Mouse (Mus musculus): ENCODE results near the gene Inppl1.

GRCm38 (mm10) chr7:101831437-101831836, 6.6 kb downstream of the Inppl1 start:
- TF ChIP-seq CTCF (IDR thresholded peaks at IDR 0.05; ENCODE audit: low read depth, low read length) (no peak), GATA1 (IDR thresholded peaks at IDR 0.05; ENCODE audit: borderline replicate concordance, low read length) (no peak), POLR2AphosphoS5 (IDR thresholded peaks at IDR 0.05; ENCODE audit: insufficient replicate concordance, low read depth, low read length) (no peak), TAL1 (conservative IDR thresholded peaks at IDR 0.05; ENCODE audit: low read depth, low read length) (no peak)

Measured in G1E (cell line).